Mouse (Mus musculus) gastrocnemius, adult 2 months (tissue): Measurements from ENCODE around the gene Rps6ka1. TPM values are rescaled to one million over a fixed set of nuclear protein-coding genes. Genes with fewer than 3 reads are reported as not detected.
"Not testable (repeated sequence)": the region's sequence is repeated elsewhere in the genome, so short reads cannot be mapped to it uniquely, and the experiment has no call there.

ENCODE experiments used
- DNase-seq: peaks from one replicate; pipeline ENCODE4 v3.0.0; 2022
- H3K27ac ChIP-seq: fragments of 200-600 bp; 2 replicates; pipeline ENCODE4 v1.8.1; 2022; ENCODE audit warnings: mild to moderate bottlenecking
- H3K4me3 ChIP-seq: fragments of 200-600 bp; 2 replicates; pipeline ENCODE4 v1.8.1; 2022; ENCODE audit warnings: mild to moderate bottlenecking, moderate library complexity
- CTCF ChIP-seq: fragments of 200-600 bp; IDR thresholded peaks from 2 replicates; pipeline ENCODE4 v1.8.1; 2022; ENCODE audit warnings: antibody characterized with exemption, mild to moderate bottlenecking, moderate library complexity
- intact Hi-C: fragments of 180-260 bp; cut with DNase I; formaldehyde crosslinking; loops from one replicate; pipeline ENCODE4 v1.15.1; 2025
- total RNA-seq, 2 experiments: library from RNA; stranded (reverse); gene quantifications; 2 replicates each; pipeline ENCODE4 v1.2.3; 2021

Rps6ka1 gene
- total RNA-seq, 2 experiments from 2014 or later, result 3.5 to 4.8 TPM

- peak overlapping the region; percentile 47 for H3K4me3 ChIP-seq
Observed at GRCm38 (mm10) chr4:133872222-133872811, 15.3 kb downstream of the Rps6ka1 start.

DNA sequence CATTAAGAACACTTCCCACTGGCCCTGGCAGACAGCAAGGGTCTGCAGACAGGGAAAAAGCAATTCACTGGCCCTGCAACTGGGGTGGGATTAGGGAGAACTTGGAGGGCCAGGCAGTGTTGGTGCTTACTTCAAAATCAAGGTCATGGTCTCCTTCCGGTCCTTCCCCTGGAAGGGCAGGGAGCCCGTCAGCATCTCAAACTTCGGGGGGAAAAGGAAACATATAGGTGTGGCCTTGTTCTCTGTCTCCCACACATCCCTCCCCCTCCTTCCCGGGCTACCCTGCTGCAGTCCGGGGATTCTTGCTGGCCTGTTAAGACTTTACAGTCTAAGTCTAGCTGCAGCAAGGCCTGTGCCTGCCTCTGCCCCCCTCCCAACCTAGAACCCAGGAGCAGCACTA lies 22.4 kb downstream of the Rps6ka1 start:
- H3K27ac ChIP-seq, result peak overlapping the region; percentile 56
- H3K4me3 ChIP-seq, result no peak overlapping the region
- no peak for TF ChIP-seq CTCF
- intact Hi-C loops, result no loop called here
- no peak for DNase-seq

More at GRCm38 (mm10) chr4:133872222-133872811, 15.3 kb downstream of the Rps6ka1 start:
- DNase-seq, result no peak
- TF ChIP-seq CTCF, result no peak
- intact Hi-C loops, result no loop called here
- H3K27ac ChIP-seq, result peak overlapping the region; percentile 49

DNA sequence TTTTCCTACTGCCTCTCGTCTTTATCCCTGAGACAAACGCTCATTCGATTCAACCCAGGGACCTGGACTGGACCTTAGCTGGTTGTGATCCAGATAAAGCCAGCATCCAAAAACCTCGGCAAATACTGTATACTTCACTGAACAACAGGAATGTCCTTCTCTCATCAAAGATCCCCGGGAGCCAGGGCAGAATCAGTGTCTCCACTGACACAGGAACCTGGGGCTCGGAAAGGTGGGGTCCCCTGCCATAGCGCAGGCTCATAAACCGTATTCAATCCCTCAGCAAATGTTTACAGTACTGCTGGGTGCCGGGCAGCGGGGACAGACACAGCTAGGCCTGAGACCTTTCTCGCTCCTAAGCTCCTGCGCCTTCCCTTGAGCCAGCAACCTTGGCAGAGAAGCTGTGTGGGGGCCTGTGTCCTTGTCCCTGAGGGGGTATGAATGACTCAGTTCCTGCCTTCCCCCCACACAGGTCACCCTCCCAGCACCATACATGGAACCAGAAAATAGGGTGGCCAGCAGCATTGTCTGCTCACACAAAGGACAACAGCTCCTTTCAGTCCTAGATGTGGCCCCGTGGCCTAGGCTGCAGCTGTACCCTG lies 23.1 kb downstream of the Rps6ka1 start:
- no peak for DNase-seq
- H3K4me3 ChIP-seq, result no peak overlapping the region
- no peak for TF ChIP-seq CTCF
- intact Hi-C loops, result no loop called here
- peak overlapping the region; percentile 56 for H3K27ac ChIP-seq

GRCm38 (mm10) chr4:133863795-133864379 lies 23.7 kb downstream of the Rps6ka1 start:
- Histone ChIP-seq H3K4me3 (no peak overlapping the region), H3K27ac (no peak overlapping the region)
- no peak for TF ChIP-seq CTCF
- DNase-seq, result no peak
- intact Hi-C loops, result no loop called here

DNA sequence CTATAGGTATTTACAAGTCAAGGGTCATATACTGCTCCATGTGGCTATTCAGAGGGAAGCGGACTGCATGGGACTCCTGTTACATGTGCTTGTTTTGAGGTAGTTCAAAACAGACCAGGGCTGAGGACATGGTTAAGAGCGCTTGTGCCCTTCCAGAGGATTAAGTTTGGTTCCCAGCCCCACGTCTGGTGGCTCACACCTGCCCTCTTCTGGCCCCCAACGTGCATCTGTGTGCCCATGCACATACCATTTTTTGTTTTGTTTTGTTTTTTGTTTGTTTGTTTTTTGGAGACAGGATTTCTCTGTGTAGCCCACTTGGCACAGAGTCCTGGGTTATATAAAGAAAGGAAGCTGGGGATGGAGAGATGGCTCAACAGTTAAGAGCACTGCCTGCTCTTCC lies 30.1 kb downstream of the Rps6ka1 start:
- Histone ChIP-seq H3K4me3 (no peak overlapping the region), H3K27ac (no peak overlapping the region)
- TF ChIP-seq CTCF, result no peak
- no peak for DNase-seq
- intact Hi-C loops, result no loop called here

DNA sequence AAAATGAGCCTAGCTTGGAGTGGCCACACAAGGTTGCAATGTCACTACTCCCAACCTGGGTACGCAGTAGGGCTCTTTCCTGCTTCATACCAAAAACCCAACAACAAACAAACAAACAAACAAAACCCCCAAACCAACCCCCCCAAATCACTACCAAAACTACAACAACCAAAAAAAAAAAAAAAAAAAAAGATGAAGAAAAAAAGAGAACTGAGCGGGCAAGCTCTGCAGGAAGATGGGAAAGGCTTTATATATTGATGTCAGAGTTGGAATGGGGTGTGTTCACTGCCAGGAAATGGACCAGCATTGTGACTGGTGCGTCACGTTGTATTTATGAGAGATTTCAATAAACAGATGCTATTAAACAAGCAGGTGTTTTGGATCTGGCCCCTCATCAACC lies 33.0 kb downstream of the Rps6ka1 start:
- DNase-seq, result no peak
- H3K27ac ChIP-seq, result no peak overlapping the region
- no peak overlapping the region for H3K4me3 ChIP-seq
- no peak for TF ChIP-seq CTCF
- intact Hi-C loops, result no loop called here

DNA sequence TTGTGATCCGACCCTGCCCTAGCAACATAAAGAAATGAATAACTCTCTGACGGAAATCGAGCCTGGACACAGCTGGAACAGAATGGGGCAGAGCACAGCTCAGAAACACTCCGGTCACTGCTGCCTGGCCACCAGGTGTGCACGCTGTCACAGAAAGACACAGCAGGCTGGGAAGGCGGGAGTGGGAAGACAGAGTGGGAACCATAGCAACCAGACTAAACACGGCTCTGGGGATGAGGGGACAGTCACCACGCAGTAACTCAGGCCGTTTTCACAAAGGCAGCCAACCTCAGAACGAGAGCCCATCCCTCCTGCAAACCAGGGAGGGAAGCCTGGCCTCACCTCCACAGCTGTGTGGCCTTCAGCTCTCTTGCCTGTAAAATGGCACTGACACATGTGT lies 34.0 kb downstream of the Rps6ka1 start:
- TF ChIP-seq CTCF, result no peak
- Histone ChIP-seq H3K27ac (no peak overlapping the region), H3K4me3 (no peak overlapping the region)
- intact Hi-C loops, result no loop called here
- no peak for DNase-seq

DNA sequence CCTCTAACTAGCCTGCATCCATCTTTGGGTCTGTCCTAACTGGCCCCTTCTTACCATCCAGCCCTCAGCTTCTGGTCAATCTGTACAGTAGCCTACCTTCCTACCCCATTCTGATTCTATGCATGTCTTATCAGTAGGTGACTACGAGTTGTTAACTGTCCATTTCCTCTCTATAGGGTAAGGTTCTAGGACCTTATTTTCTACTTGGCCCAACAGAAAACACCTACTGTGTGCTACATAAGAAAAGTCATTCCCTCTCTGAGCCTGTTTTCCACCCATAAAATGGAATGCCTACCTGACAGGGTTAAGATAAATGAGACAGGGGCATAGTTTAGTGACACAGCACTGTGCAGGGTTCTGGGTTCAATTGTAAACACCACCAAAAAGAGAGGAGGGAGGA lies 41.0 kb downstream of the Rps6ka1 start:
- no peak for TF ChIP-seq CTCF
- intact Hi-C loops, result no loop called here
- no peak for DNase-seq
- no peak overlapping the region for H3K4me3 ChIP-seq
- no peak overlapping the region for H3K27ac ChIP-seq

GRCm38 (mm10) chr4:133845060-133845459 lies 42.5 kb downstream of the Rps6ka1 start:
- Histone ChIP-seq H3K27ac (no peak overlapping the region), H3K4me3 (no peak overlapping the region)
- no peak for DNase-seq
- intact Hi-C loops, result no loop called here
- TF ChIP-seq CTCF, result no peak

- DNase-seq, result no peak
- TF ChIP-seq CTCF, result no peak
- intact Hi-C loops, result no loop called here
- Histone ChIP-seq H3K27ac (no peak overlapping the region), H3K4me3 (no peak overlapping the region)
Observed at GRCm38 (mm10) chr4:133844209-133844841, 43.3 kb downstream of the Rps6ka1 start.

DNA sequence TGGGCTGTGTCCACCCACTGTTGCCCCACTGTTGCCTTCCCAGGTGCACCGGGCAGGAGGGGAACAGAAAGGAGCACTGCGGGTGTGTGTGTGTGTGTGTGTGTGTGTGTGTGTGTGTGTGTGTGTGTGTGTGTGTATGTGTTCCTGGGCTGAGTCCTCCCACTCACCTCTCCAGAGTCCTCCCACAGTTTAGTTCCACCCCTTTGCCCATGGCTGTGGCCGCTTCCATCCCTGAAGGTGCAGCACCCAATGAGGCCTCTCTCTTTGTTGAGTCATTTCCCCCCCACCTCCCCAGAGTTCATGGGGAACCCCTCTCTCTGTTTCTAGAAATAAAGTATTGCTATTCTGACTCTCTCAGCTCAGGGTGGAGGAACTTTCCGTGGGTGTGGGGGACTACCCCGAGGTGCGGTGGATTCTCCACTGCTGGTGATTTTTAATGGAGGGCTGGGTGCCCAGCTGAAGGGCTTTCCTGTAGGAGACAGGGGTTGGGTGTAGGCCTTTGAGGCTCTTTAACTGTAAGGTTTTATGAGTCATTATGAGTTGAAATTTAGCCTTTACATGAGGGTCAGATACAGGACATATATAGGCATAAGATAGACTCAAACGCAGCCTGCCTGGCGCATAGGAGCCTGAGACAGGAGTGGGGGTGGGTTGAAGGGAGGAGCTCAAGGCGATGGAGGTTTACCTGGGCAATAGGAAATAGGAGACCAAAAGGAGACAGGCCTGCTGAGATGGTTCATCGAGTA lies 44.4 kb downstream of the Rps6ka1 start:
- H3K27ac ChIP-seq, result no peak overlapping the region
- intact Hi-C loops, result no loop called here
- DNase-seq, result no peak
- no peak overlapping the region for H3K4me3 ChIP-seq
- no peak for TF ChIP-seq CTCF

DNA sequence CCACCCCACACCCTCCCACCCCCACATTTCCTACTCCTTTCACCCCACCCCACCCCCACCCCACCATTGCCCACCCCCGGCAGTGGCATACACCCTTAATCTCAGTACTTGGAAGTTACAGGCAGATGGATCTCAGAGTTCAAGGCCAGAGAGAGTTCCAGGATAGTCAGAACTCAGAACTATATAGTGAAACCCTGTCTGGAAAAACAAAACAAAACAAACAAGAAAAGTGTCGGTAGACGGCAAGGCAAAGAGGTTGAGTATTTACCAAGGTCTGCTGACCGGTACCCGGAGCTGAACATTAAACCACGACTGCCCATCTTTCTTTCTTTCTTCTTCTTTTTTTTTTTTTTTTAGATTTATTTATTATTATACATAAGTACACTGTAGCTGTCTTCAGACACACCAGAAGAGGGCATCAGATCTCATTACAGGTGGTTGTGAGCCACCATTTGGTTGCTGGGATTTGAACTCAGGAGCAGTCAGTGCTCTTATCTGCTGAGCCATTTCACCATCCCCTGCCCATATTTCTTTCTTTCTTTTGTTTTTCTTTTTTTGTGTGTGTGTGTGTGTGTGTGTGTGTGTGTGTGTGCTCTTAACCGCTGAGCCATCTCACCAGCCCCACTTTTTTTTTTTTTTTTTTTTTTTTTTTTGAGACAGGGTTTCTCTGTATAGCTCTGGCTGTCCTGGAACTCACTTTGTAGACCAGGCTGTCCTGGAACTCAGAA lies 45.7 kb downstream of the Rps6ka1 start:
- DNase-seq, intact Hi-C loops, H3K4me3 ChIP-seq, H3K27ac ChIP-seq: not testable (repeated sequence)
